Mouse (Mus musculus): ENCODE results near the gene Oas2. TPM values are rescaled to one million over a fixed set of nuclear protein-coding genes. Genes with fewer than 3 reads are reported as not detected.

The Oas2 gene
- polyA plus RNA-seq (2015; fragmentation: Nextera tagmentation; extraction: Ambion mirVana): 0.70 and 0.77 TPM in 2 replicates

GRCm38 (mm10) chr5:120749688-120750087 lies at the start of gene Oas2:
TSS of gene Oas2 (minus strand) at chr5:120749853.

GRCm38 (mm10) chr5:120795480-120796034 lies 45.9 kb upstream of the Oas2 start, which contains the start of gene Oas1e:
TSS of gene Oas1e (minus strand) at chr5:120795530.

GRCm38 (mm10) chr5:120777478-120777877 lies 27.8 kb upstream of the Oas2 start, which contains the start of gene Oas3:
TSS of gene Oas3 (minus strand) at chr5:120777661.

GRCm38 (mm10) chr5:120711827-120712226 lies 37.8 kb downstream of the Oas2 start, which contains the start of gene Dtx1:
TSS of gene Dtx1 (minus strand) at chr5:120711927.

Other genes starting within 250 kb of the Oas2 start
- gene Plbd2, start 246.2 kb downstream of the Oas2 start, polyA plus RNA-seq (2015; fragmentation: Nextera tagmentation; extraction: Ambion mirVana): 53.4 and 89.7 TPM in 2 replicates
- 12.7 and 17.2 TPM in 2 replicates for gene Slc8b1, start 238.7 kb downstream of the Oas2 start, polyA plus RNA-seq (2015; fragmentation: Nextera tagmentation; extraction: Ambion mirVana)
- 15.4 and 16.2 TPM in 2 replicates for gene Tpcn1, start 161.2 kb downstream of the Oas2 start, polyA plus RNA-seq (2015; fragmentation: Nextera tagmentation; extraction: Ambion mirVana)
- 0.79 TPM in 2 replicates for gene Iqcd, start 160.8 kb downstream of the Oas2 start, polyA plus RNA-seq (2015; fragmentation: Nextera tagmentation; extraction: Ambion mirVana)
- 15.7 and 18.4 TPM in 2 replicates for gene Rita1, start 137.3 kb downstream of the Oas2 start, polyA plus RNA-seq (2015; fragmentation: Nextera tagmentation; extraction: Ambion mirVana)
- gene Ddx54, start 137.1 kb downstream of the Oas2 start, polyA plus RNA-seq (2015; fragmentation: Nextera tagmentation; extraction: Ambion mirVana): 20.4 and 25.8 TPM in 2 replicates
- 0.32 and 0.44 TPM in 2 replicates for gene Cfap73, start 115.6 kb downstream of the Oas2 start, polyA plus RNA-seq (2015; fragmentation: Nextera tagmentation; extraction: Ambion mirVana)
- gene Rasal1, start 101.0 kb downstream of the Oas2 start, polyA plus RNA-seq (2015; fragmentation: Nextera tagmentation; extraction: Ambion mirVana): 0.68 and 1.5 TPM in 2 replicates
- gene Dtx1, start 37.9 kb downstream of the Oas2 start, polyA plus RNA-seq (2015; fragmentation: Nextera tagmentation; extraction: Ambion mirVana): 6.0 and 9.5 TPM in 2 replicates
- gene Oas3, start 27.8 kb upstream of the Oas2 start, polyA plus RNA-seq (2015; fragmentation: Nextera tagmentation; extraction: Ambion mirVana): 0.50 and 0.57 TPM in 2 replicates
- gene Oas1e, start 45.7 kb upstream of the Oas2 start, polyA plus RNA-seq (2015; fragmentation: Nextera tagmentation; extraction: Ambion mirVana): 0.17 TPM in 1 of 2 replicates, not detected in the other
- 2.4 and 2.8 TPM in 2 replicates for gene Oas1c, start 62.7 kb upstream of the Oas2 start, polyA plus RNA-seq (2015; fragmentation: Nextera tagmentation; extraction: Ambion mirVana)
- gene Oas1f, start 97.5 kb upstream of the Oas2 start, polyA plus RNA-seq (2015; fragmentation: Nextera tagmentation; extraction: Ambion mirVana): 0.13 TPM in 1 of 2 replicates, not detected in the other
- not detected in 2 replicates for gene Oas1h, start 111.6 kb upstream of the Oas2 start, polyA plus RNA-seq (2015; fragmentation: Nextera tagmentation; extraction: Ambion mirVana)
- gene Oas1g, start 137.8 kb upstream of the Oas2 start, polyA plus RNA-seq (2015; fragmentation: Nextera tagmentation; extraction: Ambion mirVana): 2.3 TPM in 2 replicates
- gene Oas1a, start 157.7 kb upstream of the Oas2 start, polyA plus RNA-seq (2015; fragmentation: Nextera tagmentation; extraction: Ambion mirVana): 10.8 and 10.9 TPM in 2 replicates
- 0.07 TPM in 1 of 2 replicates, not detected in the other for gene Oas1d, start 164.7 kb upstream of the Oas2 start, polyA plus RNA-seq (2015; fragmentation: Nextera tagmentation; extraction: Ambion mirVana)